Mouse (Mus musculus): ENCODE data around the gene Dnaaf1. TPM values are rescaled to one million over a fixed set of nuclear protein-coding genes. Genes with fewer than 3 reads are reported as not detected.

The Dnaaf1 gene
- polyA plus RNA-seq, 1 experiment from 2014 or later: 0.11 TPM

- H3K4me3 ChIP-seq (ENCODE audit: low read length): peak overlapping the region; percentile 30
- WGBS: 18% methylated on average over 18 of the region's 24 CpGs
- H3K4me2 ChIP-seq (replicated peaks; ENCODE audit: low read depth, low read length): peak overlapping the region; percentile 49
- no peaks in the 10 kb centered on the region for H3K4me1 ChIP-seq (ENCODE audit: control insufficient read depth, insufficient read depth, low read length)
- H3K9me3 ChIP-seq (ENCODE audit: control insufficient read depth, low read length): no peaks in the 10 kb centered on the region
- H3K27ac ChIP-seq (ENCODE audit: low read depth, low read length): no peak overlapping the region
- H3K36me3 ChIP-seq (ENCODE audit: control insufficient read depth, insufficient read depth, low read length): no peaks in the 10 kb centered on the region
- ATAC-seq (ENCODE audit: low FRiP score, low TSS enrichment): peak; percentile 60; the same call in 1 of the 2 replicates
- no peaks in the 10 kb centered on the region for H3K27me3 ChIP-seq (ENCODE audit: control insufficient read depth, insufficient read depth, low read length)
- peak overlapping the region; percentile 45; the same call in 1 of the 2 replicates for H3K9ac ChIP-seq (ENCODE audit: low read depth, low read length)
Observed at GRCm38 (mm10) chr8:119585901-119586300, 10.9 kb downstream of the Dnaaf1 start.

- Histone ChIP-seq H3K27ac (ENCODE audit: low read depth, low read length) (no peak overlapping the region), H3K4me3 (ENCODE audit: low read length) (no peak overlapping the region), H3K9me3 (ENCODE audit: control insufficient read depth, low read length) (no peaks in the 10 kb centered on the region), H3K36me3 (ENCODE audit: control insufficient read depth, insufficient read depth, low read length) (no peaks in the 10 kb centered on the region), H3K27me3 (ENCODE audit: control insufficient read depth, insufficient read depth, low read length) (no peaks in the 10 kb centered on the region), H3K4me2 (replicated peaks; ENCODE audit: low read depth, low read length) (no peak overlapping the region), H3K9ac (ENCODE audit: low read depth, low read length) (no peak overlapping the region), H3K4me1 (ENCODE audit: control insufficient read depth, insufficient read depth, low read length) (no peaks in the 10 kb centered on the region)
- 0 out of 2 replicates have a peak, but pooled peaks have one; percentile 43 for ATAC-seq (ENCODE audit: low FRiP score, low TSS enrichment)
- 55% methylated on average over 4 of the region's 4 CpGs for WGBS
Observed at GRCm38 (mm10) chr8:119588321-119588720, 13.3 kb downstream of the Dnaaf1 start.

- no peaks in the 10 kb centered on the region for H3K36me3 ChIP-seq (ENCODE audit: control insufficient read depth, insufficient read depth, low read length)
Observed at GRCm38 (mm10) chr8:119588844-119589243, 13.8 kb downstream of the Dnaaf1 start.

GRCm38 (mm10) chr8:119590348-119590747 lies 15.3 kb downstream of the Dnaaf1 start:
- 77% methylated on average over 14 of the region's 14 CpGs for WGBS
- Histone ChIP-seq H3K27ac (ENCODE audit: low read depth, low read length) (no peak overlapping the region), H3K9ac (ENCODE audit: low read depth, low read length) (no peak overlapping the region), H3K4me3 (ENCODE audit: low read length) (no peak overlapping the region), H3K27me3 (ENCODE audit: control insufficient read depth, insufficient read depth, low read length) (no peaks in the 10 kb centered on the region), H3K4me1 (ENCODE audit: control insufficient read depth, insufficient read depth, low read length) (no peaks in the 10 kb centered on the region), H3K4me2 (replicated peaks; ENCODE audit: low read depth, low read length) (no peak overlapping the region), H3K9me3 (ENCODE audit: control insufficient read depth, low read length) (no peaks in the 10 kb centered on the region), H3K36me3 (ENCODE audit: control insufficient read depth, insufficient read depth, low read length) (no peaks in the 10 kb centered on the region)
- no peak for ATAC-seq (ENCODE audit: low FRiP score, low TSS enrichment)

More at GRCm38 (mm10) chr8:119588844-119589243, 13.8 kb downstream of the Dnaaf1 start:
- H3K27ac ChIP-seq (ENCODE audit: low read depth, low read length): no peak overlapping the region
- 24% methylated on average over 10 of the region's 10 CpGs for WGBS
- no peak overlapping the region for H3K4me3 ChIP-seq (ENCODE audit: low read length)
- no peaks in the 10 kb centered on the region for H3K27me3 ChIP-seq (ENCODE audit: control insufficient read depth, insufficient read depth, low read length)
- no peak for ATAC-seq (ENCODE audit: low FRiP score, low TSS enrichment)
- no peaks in the 10 kb centered on the region for H3K4me1 ChIP-seq (ENCODE audit: control insufficient read depth, insufficient read depth, low read length)
- no peak overlapping the region for H3K4me2 ChIP-seq (replicated peaks; ENCODE audit: low read depth, low read length)
- H3K9me3 ChIP-seq (ENCODE audit: control insufficient read depth, low read length): no peaks in the 10 kb centered on the region
- no peak overlapping the region for H3K9ac ChIP-seq (ENCODE audit: low read depth, low read length)

- Histone ChIP-seq H3K27me3 (ENCODE audit: control insufficient read depth, insufficient read depth, low read length) (no peaks in the 10 kb centered on the region), H3K4me2 (replicated peaks; ENCODE audit: low read depth, low read length) (no peak overlapping the region), H3K36me3 (ENCODE audit: control insufficient read depth, insufficient read depth, low read length) (no peaks in the 10 kb centered on the region), H3K9me3 (ENCODE audit: control insufficient read depth, low read length) (no peaks in the 10 kb centered on the region), H3K4me1 (ENCODE audit: control insufficient read depth, insufficient read depth, low read length) (no peaks in the 10 kb centered on the region), H3K9ac (ENCODE audit: low read depth, low read length) (no peak overlapping the region), H3K4me3 (ENCODE audit: low read length) (no peak overlapping the region), H3K27ac (ENCODE audit: low read depth, low read length) (no peak overlapping the region)
- no peak for ATAC-seq (ENCODE audit: low FRiP score, low TSS enrichment)
- WGBS: 91% methylated on average over 7 of the region's 7 CpGs
Observed at GRCm38 (mm10) chr8:119591456-119591855, 16.4 kb downstream of the Dnaaf1 start.

GRCm38 (mm10) chr8:119603771-119604170 lies 28.7 kb downstream of the Dnaaf1 start:
- Histone ChIP-seq H3K4me2 (replicated peaks; ENCODE audit: low read depth, low read length) (peak overlapping the region; percentile 82; the same call in 1 of the 2 replicates), H3K27me3 (ENCODE audit: control insufficient read depth, insufficient read depth, low read length) (no peaks in the 10 kb centered on the region), H3K27ac (ENCODE audit: low read depth, low read length) (no peak overlapping the region), H3K4me1 (ENCODE audit: control insufficient read depth, insufficient read depth, low read length) (peaks cover 8% of the 10 kb centered on the region; the same call in 1 of the 2 replicates), H3K4me3 (ENCODE audit: low read length) (peak overlapping the region; percentile 73; the same call in 1 of the 2 replicates), H3K9ac (ENCODE audit: low read depth, low read length) (peak overlapping the region; percentile 75; the same call in 1 of the 2 replicates), H3K36me3 (ENCODE audit: control insufficient read depth, insufficient read depth, low read length) (peaks cover 36% of the 10 kb centered on the region), H3K9me3 (ENCODE audit: control insufficient read depth, low read length) (no peaks in the 10 kb centered on the region)
- no peak for ATAC-seq (ENCODE audit: low FRiP score, low TSS enrichment)
- WGBS: 94% methylated on average over 4 of the region's 4 CpGs

- 41% methylated on average over 12 of the region's 12 CpGs for WGBS
- peak overlapping the region; percentile 75 for H3K9ac ChIP-seq (ENCODE audit: low read depth, low read length)
- H3K9me3 ChIP-seq (ENCODE audit: control insufficient read depth, low read length): no peaks in the 10 kb centered on the region
- peaks cover 8% of the 10 kb centered on the region; the same call in 1 of the 2 replicates for H3K4me1 ChIP-seq (ENCODE audit: control insufficient read depth, insufficient read depth, low read length)
- ATAC-seq (ENCODE audit: low FRiP score, low TSS enrichment): no peak
- H3K27me3 ChIP-seq (ENCODE audit: control insufficient read depth, insufficient read depth, low read length): no peaks in the 10 kb centered on the region
- H3K4me3 ChIP-seq (ENCODE audit: low read length): peak overlapping the region; percentile 73
- no peak overlapping the region for H3K27ac ChIP-seq (ENCODE audit: low read depth, low read length)
- peak overlapping the region; percentile 82 for H3K4me2 ChIP-seq (replicated peaks; ENCODE audit: low read depth, low read length)
- peaks cover 30% of the 10 kb centered on the region for H3K36me3 ChIP-seq (ENCODE audit: control insufficient read depth, insufficient read depth, low read length)
Observed at GRCm38 (mm10) chr8:119604398-119604803, 29.4 kb downstream of the Dnaaf1 start.

GRCm38 (mm10) chr8:119604996-119605395 lies 30.0 kb downstream of the Dnaaf1 start, which contains the start of gene Taf1c:
Taf1c (minus strand) TSS chr8:119605222.
- Histone ChIP-seq H3K9ac (ENCODE audit: low read depth, low read length) (peak within 1 kb of the TSS; percentile 75), H3K27ac (ENCODE audit: low read depth, low read length) (no peak within 1 kb of the TSS), H3K36me3 (ENCODE audit: control insufficient read depth, insufficient read depth, low read length) (peaks cover 26% of the 10 kb centered on the region), H3K4me2 (replicated peaks; ENCODE audit: low read depth, low read length) (peak within 1 kb of the TSS; percentile 82), H3K27me3 (ENCODE audit: control insufficient read depth, insufficient read depth, low read length) (no peaks in the 10 kb centered on the region), H3K9me3 (ENCODE audit: control insufficient read depth, low read length) (no peaks in the 10 kb centered on the region), H3K4me1 (ENCODE audit: control insufficient read depth, insufficient read depth, low read length) (peaks cover 8% of the 10 kb centered on the region; the same call in 1 of the 2 replicates), H3K4me3 (ENCODE audit: low read length) (peak within 1 kb of the TSS; percentile 73)
- ATAC-seq (ENCODE audit: low FRiP score, low TSS enrichment): peak; percentile 80
- 1% methylated on average over 23 of the region's 23 CpGs for WGBS

GRCm38 (mm10) chr8:119606224-119606623 lies 31.2 kb downstream of the Dnaaf1 start:
- no peaks in the 10 kb centered on the region for H3K27me3 ChIP-seq (ENCODE audit: control insufficient read depth, insufficient read depth, low read length)
- H3K4me1 ChIP-seq (ENCODE audit: control insufficient read depth, insufficient read depth, low read length): peaks cover 8% of the 10 kb centered on the region; the same call in 1 of the 2 replicates
- H3K36me3 ChIP-seq (ENCODE audit: control insufficient read depth, insufficient read depth, low read length): peaks cover 14% of the 10 kb centered on the region
- H3K9ac ChIP-seq (ENCODE audit: low read depth, low read length): no peak overlapping the region
- no peak overlapping the region for H3K4me2 ChIP-seq (replicated peaks; ENCODE audit: low read depth, low read length)
- no peak overlapping the region for H3K4me3 ChIP-seq (ENCODE audit: low read length)
- ATAC-seq (ENCODE audit: low FRiP score, low TSS enrichment): no peak
- no peaks in the 10 kb centered on the region for H3K9me3 ChIP-seq (ENCODE audit: control insufficient read depth, low read length)
- WGBS: 81% methylated on average over 2 of the region's 2 CpGs
- no peak overlapping the region for H3K27ac ChIP-seq (ENCODE audit: low read depth, low read length)

Data from kidney, embryonic 14.5 days (tissue).